Mouse (Mus musculus): ENCODE measurements at regions not wholly inside any gene's neighbourhood (a gene's known extent, or its start where the extent isn't known, plus 50 kb on each side); places are given as distances from the start of the nearest gene placed in this dataset.

- Histone ChIP-seq H3K36me3 (no peaks in the 10 kb centered on the region), H3K27ac (no peak overlapping the region), H3K9me3 (no peaks in the 10 kb centered on the region), H3K27me3 (ENCODE audit: insufficient read depth, poor library complexity, severe bottlenecking) (no peaks in the 10 kb centered on the region), H3K4me1 (replicated peaks) (no peaks in the 10 kb centered on the region), H3K4me3 (no peak overlapping the region)
- DNase-seq (ENCODE audit: low spot score) = no peak
- WGBS = 82% methylated on average over 2 of the region's 2 CpGs
Measured at GRCm38 (mm10) chr16:86934989-86935388, 419.0 kb upstream of the N6amt1 start.

- Histone ChIP-seq H3K27me3 (ENCODE audit: insufficient read depth, poor library complexity, severe bottlenecking) (no peaks in the 10 kb centered on the region), H3K9me3 (no peaks in the 10 kb centered on the region), H3K4me3 (no peak overlapping the region), H3K27ac (no peak overlapping the region), H3K4me1 (replicated peaks) (no peaks in the 10 kb centered on the region), H3K36me3 (no peaks in the 10 kb centered on the region)
- 53% methylated on average over 3 of the region's 3 CpGs for WGBS
- DNase-seq (ENCODE audit: low spot score) = no peak
Measured at GRCm38 (mm10) chr16:86932765-86933164, 421.2 kb upstream of the N6amt1 start.

- H3K4me1 ChIP-seq (replicated peaks) = no peaks in the 10 kb centered on the region
- H3K4me3 ChIP-seq = no peak overlapping the region
- no peaks in the 10 kb centered on the region for H3K27me3 ChIP-seq (ENCODE audit: insufficient read depth, poor library complexity, severe bottlenecking)
- no peak for DNase-seq (ENCODE audit: low spot score)
- WGBS = 78% methylated on average over 2 of the region's 2 CpGs
- H3K36me3 ChIP-seq = no peaks in the 10 kb centered on the region
- no peaks in the 10 kb centered on the region for H3K9me3 ChIP-seq
- H3K27ac ChIP-seq = no peak overlapping the region
Measured at GRCm38 (mm10) chr16:86897967-86898710, 455.8 kb upstream of the N6amt1 start.

- H3K27ac ChIP-seq = no peak overlapping the region
- H3K27me3 ChIP-seq (ENCODE audit: insufficient read depth, poor library complexity, severe bottlenecking) = no peaks in the 10 kb centered on the region
- no peak for DNase-seq (ENCODE audit: low spot score)
- whole genome bisulfite sequencing = 84% methylated on average over 3 of the region's 3 CpGs
- no peaks in the 10 kb centered on the region for H3K4me1 ChIP-seq (replicated peaks)
- no peak overlapping the region for H3K4me3 ChIP-seq
- H3K36me3 ChIP-seq = no peaks in the 10 kb centered on the region
- H3K9me3 ChIP-seq = no peaks in the 10 kb centered on the region
Measured at GRCm38 (mm10) chr16:86894982-86895381, 459.0 kb upstream of the N6amt1 start.

- no peak for DNase-seq (ENCODE audit: low spot score)
- H3K9me3 ChIP-seq = no peaks in the 10 kb centered on the region
- 67% methylated on average over 5 of the region's 5 CpGs for WGBS
- H3K4me1 ChIP-seq (replicated peaks) = no peaks in the 10 kb centered on the region
- H3K36me3 ChIP-seq = no peaks in the 10 kb centered on the region
- H3K27ac ChIP-seq = no peak overlapping the region
- no peak overlapping the region for H3K4me3 ChIP-seq
- no peaks in the 10 kb centered on the region for H3K27me3 ChIP-seq (ENCODE audit: insufficient read depth, poor library complexity, severe bottlenecking)
Measured at GRCm38 (mm10) chr16:86894333-86894732, 459.7 kb upstream of the N6amt1 start.

GRCm38 (mm10) chr16:86888421-86888820 lies 465.6 kb upstream of the N6amt1 start:
- no peaks in the 10 kb centered on the region for H3K4me1 ChIP-seq (replicated peaks)
- WGBS = 85% methylated on average over 5 of the region's 5 CpGs
- no peak for DNase-seq (ENCODE audit: low spot score)
- H3K36me3 ChIP-seq = no peaks in the 10 kb centered on the region
- H3K27ac ChIP-seq = no peak overlapping the region
- H3K27me3 ChIP-seq (ENCODE audit: insufficient read depth, poor library complexity, severe bottlenecking) = no peaks in the 10 kb centered on the region
- no peak overlapping the region for H3K4me3 ChIP-seq
- H3K9me3 ChIP-seq = no peaks in the 10 kb centered on the region

GRCm38 (mm10) chr16:86887605-86888004 lies 466.4 kb upstream of the N6amt1 start:
- Histone ChIP-seq H3K36me3 (no peaks in the 10 kb centered on the region), H3K4me3 (no peak overlapping the region), H3K4me1 (replicated peaks) (no peaks in the 10 kb centered on the region), H3K27ac (no peak overlapping the region), H3K27me3 (ENCODE audit: insufficient read depth, poor library complexity, severe bottlenecking) (no peaks in the 10 kb centered on the region), H3K9me3 (no peaks in the 10 kb centered on the region)
- DNase-seq (ENCODE audit: low spot score) = no peak
- WGBS = 72% methylated on average over 4 of the region's 4 CpGs

- Histone ChIP-seq H3K4me1 (replicated peaks) (no peaks in the 10 kb centered on the region), H3K27me3 (ENCODE audit: insufficient read depth, poor library complexity, severe bottlenecking) (no peaks in the 10 kb centered on the region), H3K4me3 (no peak overlapping the region), H3K36me3 (no peaks in the 10 kb centered on the region), H3K9me3 (no peaks in the 10 kb centered on the region), H3K27ac (no peak overlapping the region)
- DNase-seq (ENCODE audit: low spot score) = no peak
- WGBS = 83% methylated on average over 7 of the region's 7 CpGs
Measured at GRCm38 (mm10) chr16:86883862-86884261, 470.1 kb upstream of the N6amt1 start.

GRCm38 (mm10) chr16:86882529-86882928 lies 471.5 kb upstream of the N6amt1 start:
- H3K36me3 ChIP-seq = no peaks in the 10 kb centered on the region
- no peaks in the 10 kb centered on the region for H3K9me3 ChIP-seq
- H3K4me1 ChIP-seq (replicated peaks) = no peaks in the 10 kb centered on the region
- H3K27me3 ChIP-seq (ENCODE audit: insufficient read depth, poor library complexity, severe bottlenecking) = no peaks in the 10 kb centered on the region
- no peak overlapping the region for H3K4me3 ChIP-seq
- 36% methylated on average over 6 of the region's 6 CpGs for WGBS
- peak; percentile 54 for DNase-seq (ENCODE audit: low spot score)
- H3K27ac ChIP-seq = no peak overlapping the region

GRCm38 (mm10) chr16:86881583-86881982 lies 472.4 kb upstream of the N6amt1 start:
- no peak for DNase-seq (ENCODE audit: low spot score)
- Histone ChIP-seq H3K27ac (no peak overlapping the region), H3K4me3 (no peak overlapping the region), H3K27me3 (ENCODE audit: insufficient read depth, poor library complexity, severe bottlenecking) (no peaks in the 10 kb centered on the region), H3K36me3 (no peaks in the 10 kb centered on the region), H3K4me1 (replicated peaks) (no peaks in the 10 kb centered on the region), H3K9me3 (no peaks in the 10 kb centered on the region)
- 84% methylated on average over 5 of the region's 5 CpGs for WGBS

GRCm38 (mm10) chr16:86860828-86861227 lies 493.2 kb upstream of the N6amt1 start:
- no peaks in the 10 kb centered on the region for H3K9me3 ChIP-seq
- H3K36me3 ChIP-seq = no peaks in the 10 kb centered on the region
- H3K4me1 ChIP-seq (replicated peaks) = no peaks in the 10 kb centered on the region
- H3K27me3 ChIP-seq (ENCODE audit: insufficient read depth, poor library complexity, severe bottlenecking) = no peaks in the 10 kb centered on the region
- no peak for DNase-seq (ENCODE audit: low spot score)
- no peak overlapping the region for H3K27ac ChIP-seq
- 93% methylated on average over 2 of the region's 2 CpGs for WGBS
- no peak overlapping the region for H3K4me3 ChIP-seq

- Histone ChIP-seq H3K36me3 (no peaks in the 10 kb centered on the region), H3K4me1 (replicated peaks) (no peaks in the 10 kb centered on the region), H3K27me3 (ENCODE audit: insufficient read depth, poor library complexity, severe bottlenecking) (no peaks in the 10 kb centered on the region), H3K4me3 (no peak overlapping the region), H3K9me3 (no peaks in the 10 kb centered on the region), H3K27ac (no peak overlapping the region)
- no peak for DNase-seq (ENCODE audit: low spot score)
- 72% methylated on average over 2 of the region's 2 CpGs for WGBS
Measured at GRCm38 (mm10) chr16:86855891-86856290, 498.1 kb upstream of the N6amt1 start.

- no peaks in the 10 kb centered on the region for H3K9me3 ChIP-seq
- H3K27me3 ChIP-seq (ENCODE audit: insufficient read depth, poor library complexity, severe bottlenecking) = no peaks in the 10 kb centered on the region
- H3K27ac ChIP-seq = no peak overlapping the region
- WGBS = 81% methylated on average over 4 of the region's 4 CpGs
- no peak overlapping the region for H3K4me3 ChIP-seq
- H3K36me3 ChIP-seq = no peaks in the 10 kb centered on the region
- H3K4me1 ChIP-seq (replicated peaks) = no peaks in the 10 kb centered on the region
- no peak for DNase-seq (ENCODE audit: low spot score)
Measured at GRCm38 (mm10) chr16:86855312-86855711, 498.7 kb upstream of the N6amt1 start.

- Histone ChIP-seq H3K27ac (no peak overlapping the region), H3K36me3 (no peaks in the 10 kb centered on the region), H3K4me3 (no peak overlapping the region), H3K27me3 (ENCODE audit: insufficient read depth, poor library complexity, severe bottlenecking) (no peaks in the 10 kb centered on the region), H3K4me1 (replicated peaks) (no peaks in the 10 kb centered on the region), H3K9me3 (no peaks in the 10 kb centered on the region)
- 82% methylated on average over 1 of the region's 1 CpGs for WGBS
- DNase-seq (ENCODE audit: low spot score) = no peak
Measured at GRCm38 (mm10) chr16:86853398-86853797, 500.6 kb upstream of the N6amt1 start.
